Mouse (Mus musculus) heart, adult 2 months (tissue): ENCODE measurements at regions not wholly inside any gene's neighbourhood (a gene's known extent, or its start where the extent isn't known, plus 50 kb on each side); places are given as distances from the start of the nearest gene placed in this dataset.

Experiments used
- CTCF ChIP-seq: fragments of 200-600 bp; IDR thresholded peaks from 2 replicates; pipeline ENCODE4 v1.8.1; 2022; ENCODE audit warnings: antibody characterized with exemption, mild to moderate bottlenecking, moderate library complexity
- POLR2A ChIP-seq: fragments of 200-500 bp; IDR thresholded peaks from 2 replicates; pipeline ENCODE4 v1.6.1; 2011; ENCODE audit warnings: mild to moderate bottlenecking, low read depth, low read length, control low read depth; ENCODE audit not compliant: insufficient read depth

- no peak for TF ChIP-seq CTCF
- TF ChIP-seq POLR2A = no peak
Measured at GRCm38 (mm10) chr1:154149431-154150143, 51.4 kb upstream of the Zfp648 start.
